Mouse (Mus musculus) stomach, postnatal 0 days (tissue): ENCODE measurements around the gene Trim54. TPM values are rescaled to one million over a fixed set of nuclear protein-coding genes. Genes with fewer than 3 reads are reported as not detected.
A peak's percentile ranks its signal among the peaks of the same experiment; 100 is the strongest.

Experiments used
- ATAC-seq: fragments of 200-750 bp; cut with Nextera tagmentation; 2 replicates; pipeline ENCODE4 v1.8.0; 2017; ENCODE audit not compliant: low FRiP score, low TSS enrichment
- DNase-seq: peaks from one replicate; pipeline ENCODE4 v3.0.0-alpha.2; 2016; ENCODE audit warnings: low spot score
- H3K27ac ChIP-seq: fragments of 300-500 bp; sonication (generic); replicated peaks from 2 replicates; pipeline ENCODE4 v1.5.1; 2014; ENCODE audit warnings: mild to moderate bottlenecking, control low read depth
- H3K27me3 ChIP-seq: fragments of 300-500 bp; sonication (generic); 2 replicates; pipeline ENCODE4 v1.6.1; 2014; ENCODE audit warnings: low read length; ENCODE audit not compliant: control insufficient read depth, insufficient read depth
- H3K36me3 ChIP-seq: fragments of 300-500 bp; sonication (generic); 2 replicates; pipeline ENCODE4 v1.6.1; 2014; ENCODE audit warnings: low read length, mixed read lengths; ENCODE audit not compliant: control insufficient read depth, insufficient read depth
- H3K4me1 ChIP-seq: fragments of 300-500 bp; sonication (generic); replicated peaks from 2 replicates; pipeline ENCODE4 v1.6.1; 2014; ENCODE audit warnings: antibody characterized with exemption; ENCODE audit not compliant: control insufficient read depth, insufficient read depth
- H3K4me2 ChIP-seq: fragments of 300-500 bp; sonication (generic); replicated peaks from 2 replicates; pipeline ENCODE4 v1.6.1; 2014; ENCODE audit warnings: low read depth, mild to moderate bottlenecking, control low read depth, moderate library complexity
- H3K4me3 ChIP-seq: fragments of 300-500 bp; sonication (generic); 2 replicates; pipeline ENCODE4 v1.5.1; 2014; ENCODE audit warnings: low read depth, low read length, control low read depth
- H3K9ac ChIP-seq: fragments of 300-500 bp; sonication (generic); 2 replicates; pipeline ENCODE4 v1.6.1; 2014; ENCODE audit warnings: mild to moderate bottlenecking, low read length, control low read depth, mixed read lengths
- H3K9me3 ChIP-seq: fragments of 300-500 bp; sonication (generic); 2 replicates; pipeline ENCODE4 v1.6.1; 2016; ENCODE audit warnings: low read length; ENCODE audit not compliant: control insufficient read depth
- CTCF ChIP-seq: IDR thresholded peaks from 2 replicates; pipeline ENCODE4 v1.5.1; 2016; ENCODE audit warnings: antibody characterized with exemption, low read depth, mild to moderate bottlenecking, moderate library complexity
- EP300 ChIP-seq: optimal IDR thresholded peaks from 2 replicates; pipeline ENCODE3; 2016; ENCODE audit warnings: antibody characterized with exemption
- WGBS: fragments of 180-500 bp; shearing (Covaris S2); extraction: QIAGEN DNeasy Blood & Tissue Kit; methylation state at CpG from one replicate; pipeline ENCODE4 v1.1.7; 2014; 5-methylcytosine and 5-hydroxymethylcytosine counted together
- polyA plus RNA-seq: library from polyadenylated mRNA; unstranded; fragments of >200 nt; fragmentation: Nextera tagmentation; extraction: Ambion mirVana; gene quantifications from 2 replicates; pipeline ENCODE4 v1.2.1, GENCODE M21; 2015

Gene Trim54
- polyA plus RNA-seq, 1 experiment from 2014 or later = 0.06 TPM

GRCm38 (mm10) chr5:31083949-31084348 lies 32.6 kb upstream of the Trim54 start:
- Histone ChIP-seq H3K9me3 (no peaks in the 10 kb centered on the region), H3K27me3 (peaks cover 5% of the 10 kb centered on the region; the same call in 1 of the 2 replicates), H3K27ac (no peak overlapping the region), H3K36me3 (no peaks in the 10 kb centered on the region; the same call in 1 of the 2 replicates), H3K4me2 (no peak overlapping the region), H3K4me3 (no peak overlapping the region), H3K9ac (no peak overlapping the region), H3K4me1 (no peaks in the 10 kb centered on the region)
- no peak for DNase-seq
- 32% methylated on average over 8 of the region's 8 CpGs for WGBS
- ATAC-seq = 0 out of 2 replicates have a peak, but pooled peaks have one; percentile 9
- TF ChIP-seq CTCF (no peak), EP300 (no peak)

DNA sequence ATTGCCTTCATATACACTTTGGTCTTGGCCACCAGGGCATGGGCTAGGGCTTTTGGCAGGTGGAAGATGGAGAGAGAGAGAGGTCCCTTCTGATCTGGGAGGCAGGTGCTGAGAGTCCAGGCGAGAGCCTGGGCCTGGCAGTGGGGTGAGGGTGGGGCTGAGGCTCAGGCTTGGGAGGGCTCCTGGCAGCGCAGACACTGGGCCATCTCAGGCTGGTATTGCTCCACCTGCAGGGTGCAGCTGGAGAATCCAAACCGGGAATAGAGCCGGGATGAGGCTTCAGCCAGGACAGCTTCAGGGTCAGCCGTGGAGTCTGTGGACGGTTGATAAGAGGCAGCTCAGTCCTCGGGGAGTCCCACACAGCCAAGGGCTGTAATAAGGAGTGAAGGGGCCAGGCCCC lies 29.9 kb upstream of the Trim54 start:
- DNase-seq (no peak), ATAC-seq (no peak)
- peaks cover 8% of the 10 kb centered on the region for H3K27me3 ChIP-seq
- H3K9ac ChIP-seq = no peak overlapping the region
- H3K4me1 ChIP-seq = no peaks in the 10 kb centered on the region
- TF ChIP-seq EP300 (no peak), CTCF (peak; percentile 8; the same call in 1 of the 2 replicates)
- H3K36me3 ChIP-seq = no peaks in the 10 kb centered on the region
- H3K4me3 ChIP-seq = no peak overlapping the region
- H3K27ac ChIP-seq = no peak overlapping the region
- no peak overlapping the region for H3K4me2 ChIP-seq
- H3K9me3 ChIP-seq = no peaks in the 10 kb centered on the region
- 25% methylated on average over 7 of the region's 7 CpGs for WGBS

- 54% methylated on average over 2 of the region's 2 CpGs for WGBS
- no peak overlapping the region for H3K4me2 ChIP-seq
- H3K9me3 ChIP-seq = no peaks in the 10 kb centered on the region
- no peak overlapping the region for H3K9ac ChIP-seq
- TF ChIP-seq EP300 (no peak), CTCF (no peak)
- ATAC-seq (no peak), DNase-seq (no peak)
- H3K27me3 ChIP-seq = peaks cover 8% of the 10 kb centered on the region
- no peaks in the 10 kb centered on the region for H3K4me1 ChIP-seq
- H3K36me3 ChIP-seq = no peaks in the 10 kb centered on the region
- no peak overlapping the region for H3K27ac ChIP-seq
- H3K4me3 ChIP-seq = no peak overlapping the region
Observed at GRCm38 (mm10) chr5:31087131-31087530, 29.4 kb upstream of the Trim54 start.

DNA sequence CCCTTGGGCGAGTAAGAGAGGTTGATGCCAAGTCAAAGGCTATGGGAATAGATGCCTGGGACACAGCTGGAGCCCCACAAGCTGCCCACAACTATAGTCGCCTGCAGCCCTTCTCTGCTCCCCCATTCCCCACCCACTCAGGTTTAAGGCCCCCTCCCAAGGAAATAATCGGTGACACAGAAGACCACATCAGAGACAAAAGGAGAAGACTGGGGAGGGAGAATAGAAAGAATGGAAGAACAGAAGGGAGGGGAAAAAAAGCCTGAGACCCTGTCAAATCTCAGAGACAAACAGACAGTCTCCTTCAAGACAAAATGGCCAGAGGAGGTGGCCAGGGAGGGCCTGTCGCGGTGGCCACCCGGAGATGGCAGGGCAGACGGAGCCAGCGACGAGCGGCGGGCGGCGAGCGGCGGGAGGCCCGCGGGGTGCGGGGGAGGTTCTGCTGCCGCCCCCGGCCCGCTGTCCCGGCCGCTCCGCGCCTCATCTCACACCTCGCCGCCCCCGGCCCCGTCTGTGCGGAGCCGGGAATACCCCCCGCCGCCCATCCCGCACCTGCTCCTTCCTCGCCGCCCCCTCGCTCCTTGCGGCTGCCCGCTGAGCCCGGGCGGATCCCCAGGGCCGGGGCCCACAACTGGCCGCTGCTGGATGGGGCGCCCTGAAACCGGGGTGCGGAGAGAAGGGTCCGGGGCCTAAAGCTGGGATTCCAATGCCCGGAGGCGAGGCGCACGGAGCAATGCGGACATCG lies 24.1 kb upstream of the Trim54 start:
- no peak overlapping the region for H3K27ac ChIP-seq
- H3K4me3 ChIP-seq = peak overlapping the region; percentile 42
- H3K4me1 ChIP-seq = peaks cover 4% of the 10 kb centered on the region
- H3K9me3 ChIP-seq = no peaks in the 10 kb centered on the region
- H3K9ac ChIP-seq = peak overlapping the region; percentile 18; the same call in 1 of the 2 replicates
- H3K27me3 ChIP-seq = peaks cover 31% of the 10 kb centered on the region
- DNase-seq (no peak), ATAC-seq (no peak)
- 5% methylated on average over 33 of the region's 53 CpGs for WGBS
- peak overlapping the region; percentile 60 for H3K4me2 ChIP-seq
- TF ChIP-seq EP300 (no peak), CTCF (no peak)
- no peaks in the 10 kb centered on the region for H3K36me3 ChIP-seq

- Histone ChIP-seq H3K4me3 (peak overlapping the region; percentile 42), H3K9me3 (no peaks in the 10 kb centered on the region), H3K4me1 (peaks cover 4% of the 10 kb centered on the region), H3K4me2 (peak overlapping the region; percentile 60), H3K36me3 (no peaks in the 10 kb centered on the region), H3K27me3 (peaks cover 31% of the 10 kb centered on the region), H3K27ac (no peak overlapping the region), H3K9ac (peak overlapping the region; percentile 18; the same call in 1 of the 2 replicates)
- DNase-seq (peak; percentile 63), ATAC-seq (peak; percentile 65)
- WGBS = 1% methylated on average over 50 of the region's 54 CpGs
- TF ChIP-seq CTCF = no peak
- TF ChIP-seq EP300 = no peak
Observed at GRCm38 (mm10) chr5:31093151-31094041, 23.1 kb upstream of the Trim54 start.
